Mouse (Mus musculus): Measurements from ENCODE around the gene Nkg7.

DNA sequence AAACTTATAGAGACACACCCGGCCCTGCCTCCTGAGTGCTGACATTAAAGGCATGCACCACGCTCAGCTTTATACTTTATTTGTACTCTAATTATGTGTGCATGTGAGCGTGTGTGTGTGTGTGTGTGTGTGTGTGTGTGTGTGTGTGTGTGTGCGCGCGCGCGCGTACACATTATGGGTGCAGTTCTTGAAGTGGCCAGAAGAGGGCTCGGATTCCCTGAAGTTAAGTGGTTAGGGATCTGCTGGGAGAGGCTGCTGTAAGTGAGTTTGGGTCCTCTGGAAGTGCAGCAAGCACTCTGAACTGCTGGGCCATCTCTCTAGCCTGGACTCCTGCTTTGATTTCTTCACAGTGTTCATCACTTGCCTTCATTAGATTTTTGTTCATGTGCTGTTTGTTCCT, 19.6 kb upstream of the Nkg7 start:
- TF ChIP-seq CTCF (IDR thresholded peaks at IDR 0.05; ENCODE audit: borderline replicate concordance, insufficient read depth, low read length) (no peak), POLR2A (IDR thresholded peaks at IDR 0.05; ENCODE audit: low read depth, low read length) (no peak)

All from embryonic fibroblast, embryonic 13.5 days (primary cell).